8 mouse cellular contexts compared by ENCODE assay signal in genomic region chr4:150784491-150785451, GRCm38 (mm10).
DNase-seq lines count a peak whose midpoint lies in the region; ATAC-seq and TF ChIP-seq lines count a peak whose summit lies in the region.

No protein-coding gene starts in this region.

- H3K4me2 ChIP-seq in forebrain, postnatal 0 days (ENCODE audit: low read depth) = no peak overlapping the region
- no peak overlapping the region for H3K4me2 ChIP-seq in intestine, embryonic 16.5 days (ENCODE audit: low read depth, low read length)
- H3K4me2 ChIP-seq in liver, embryonic 15.5 days = no peak overlapping the region

- 75% methylated on average over 14 of the region's 14 CpGs for WGBS in forebrain, embryonic 10.5 days
- WGBS in forebrain, postnatal 0 days = 81% methylated on average over 14 of the region's 14 CpGs
- WGBS in intestine, embryonic 16.5 days = 39% methylated on average over 14 of the region's 14 CpGs
- 50% methylated on average over 14 of the region's 14 CpGs for WGBS in liver, embryonic 15.5 days (ENCODE audit: insufficient replicate concordance)

- DNase-seq in forebrain, embryonic 10.5 days (ENCODE audit: extremely low spot score, low spot score) = no peak
- DNase-seq in forebrain, postnatal 0 days = no peak
- DNase-seq in yolk sac, embryonic 10.5 days (ENCODE audit: low spot score) = peak; percentile 86
- DNase-seq in c-Kit-positive CD71-positive TER-119-positive erythroid progenitor cells, embryonic 14.5 days (ENCODE audit: low spot score) = no peak
- no peak for DNase-seq in frontal cortex, postnatal 36 days (ENCODE audit: low spot score in 2 of 2)

- peaks cover 32% of the 10 kb centered on the region for H3K4me1 ChIP-seq in forebrain, embryonic 10.5 days
- H3K4me1 ChIP-seq in forebrain, postnatal 0 days (ENCODE audit: insufficient read depth) = no peaks in the 10 kb centered on the region
- peaks cover 14% of the 10 kb centered on the region for H3K4me1 ChIP-seq in embryonic fibroblast, embryonic 13.5 days (ENCODE audit: control insufficient read depth, insufficient read depth, low read length)
- peaks cover 31% of the 10 kb centered on the region for H3K4me1 ChIP-seq in intestine, embryonic 16.5 days (ENCODE audit: control insufficient read depth, insufficient read depth, low read length)
- peaks cover 28% of the 10 kb centered on the region for H3K4me1 ChIP-seq in liver, embryonic 15.5 days (replicated peaks)

- no peak overlapping the region for H3K4me3 ChIP-seq in forebrain, embryonic 10.5 days
- H3K4me3 ChIP-seq in forebrain, postnatal 0 days (ENCODE audit: low read depth, low read length) = no peak overlapping the region
- H3K4me3 ChIP-seq in embryonic fibroblast, embryonic 13.5 days (ENCODE audit: insufficient read depth, low read length) = no peak overlapping the region
- no peak overlapping the region for H3K4me3 ChIP-seq in intestine, embryonic 16.5 days (ENCODE audit: low read length)
- H3K4me3 ChIP-seq in liver, embryonic 15.5 days (replicated peaks) = no peak overlapping the region

- H3K27ac ChIP-seq in forebrain, embryonic 10.5 days = 0 out of 2 replicates have a peak overlapping the region, but pooled peaks have one; percentile 36
- H3K27ac ChIP-seq in forebrain, postnatal 0 days (ENCODE audit: low read depth, low read length) = no peak overlapping the region
- H3K27ac ChIP-seq in embryonic fibroblast, embryonic 13.5 days (ENCODE audit: insufficient read depth, low read length) = peak overlapping the region; percentile 88
- H3K27ac ChIP-seq in intestine, embryonic 16.5 days (ENCODE audit: low read length) = peak overlapping the region; percentile 64
- peak overlapping the region; percentile 73 for H3K27ac ChIP-seq in liver, embryonic 15.5 days (replicated peaks)

- TF ChIP-seq CTCF in forebrain, postnatal 0 days (IDR thresholded peaks at IDR 0.05; ENCODE audit: low read depth) = no peak
- no peak for TF ChIP-seq CTCF in embryonic fibroblast, embryonic 13.5 days (IDR thresholded peaks at IDR 0.05; ENCODE audit: borderline replicate concordance, insufficient read depth, low read length)

- no peak overlapping the region for H3K9ac ChIP-seq in forebrain, postnatal 0 days
- H3K9ac ChIP-seq in intestine, embryonic 16.5 days (ENCODE audit: low read depth, low read length) = 0 out of 2 replicates have a peak overlapping the region, but pooled peaks have one; percentile 26
- no peak overlapping the region for H3K9ac ChIP-seq in liver, embryonic 15.5 days

- H3K27me3 ChIP-seq in forebrain, embryonic 10.5 days (ENCODE audit: poor library complexity, severe bottlenecking) = no peaks in the 10 kb centered on the region
- H3K27me3 ChIP-seq in forebrain, postnatal 0 days (ENCODE audit: insufficient read depth, low read length) = no peaks in the 10 kb centered on the region
- no peaks in the 10 kb centered on the region for H3K27me3 ChIP-seq in intestine, embryonic 16.5 days (replicated peaks; ENCODE audit: control insufficient read depth, insufficient read depth, low read length)
- H3K27me3 ChIP-seq in liver, embryonic 15.5 days = no peaks in the 10 kb centered on the region

- ATAC-seq in forebrain, postnatal 0 days = no peak
- no peak for ATAC-seq in intestine, embryonic 16.5 days
- peak; percentile 58 for ATAC-seq in liver, embryonic 15.5 days (ENCODE audit: insufficient read depth)

- no peak for TF ChIP-seq POLR2A in embryonic fibroblast, embryonic 13.5 days (IDR thresholded peaks at IDR 0.05; ENCODE audit: low read depth, low read length)

- H3K36me3 ChIP-seq in forebrain, embryonic 10.5 days (replicated peaks) = no peaks in the 10 kb centered on the region
- no peaks in the 10 kb centered on the region for H3K36me3 ChIP-seq in forebrain, postnatal 0 days (ENCODE audit: insufficient read depth)
- H3K36me3 ChIP-seq in intestine, embryonic 16.5 days (ENCODE audit: control insufficient read depth, insufficient read depth, low read length) = no peaks in the 10 kb centered on the region
- H3K36me3 ChIP-seq in liver, embryonic 15.5 days (replicated peaks) = no peaks in the 10 kb centered on the region

- H3K9me3 ChIP-seq in forebrain, embryonic 10.5 days = no peaks in the 10 kb centered on the region
- no peaks in the 10 kb centered on the region for H3K9me3 ChIP-seq in forebrain, postnatal 0 days (ENCODE audit: low read length)
- H3K9me3 ChIP-seq in intestine, embryonic 16.5 days (ENCODE audit: control insufficient read depth, low read length) = no peaks in the 10 kb centered on the region
- no peaks in the 10 kb centered on the region for H3K9me3 ChIP-seq in liver, embryonic 15.5 days (replicated peaks)
